Mouse (Mus musculus): ENCODE measurements at regions not wholly inside any gene's neighbourhood (a gene's known extent, or its start where the extent isn't known, plus 50 kb on each side); places are given as distances from the start of the nearest gene placed in this dataset.

DNA sequence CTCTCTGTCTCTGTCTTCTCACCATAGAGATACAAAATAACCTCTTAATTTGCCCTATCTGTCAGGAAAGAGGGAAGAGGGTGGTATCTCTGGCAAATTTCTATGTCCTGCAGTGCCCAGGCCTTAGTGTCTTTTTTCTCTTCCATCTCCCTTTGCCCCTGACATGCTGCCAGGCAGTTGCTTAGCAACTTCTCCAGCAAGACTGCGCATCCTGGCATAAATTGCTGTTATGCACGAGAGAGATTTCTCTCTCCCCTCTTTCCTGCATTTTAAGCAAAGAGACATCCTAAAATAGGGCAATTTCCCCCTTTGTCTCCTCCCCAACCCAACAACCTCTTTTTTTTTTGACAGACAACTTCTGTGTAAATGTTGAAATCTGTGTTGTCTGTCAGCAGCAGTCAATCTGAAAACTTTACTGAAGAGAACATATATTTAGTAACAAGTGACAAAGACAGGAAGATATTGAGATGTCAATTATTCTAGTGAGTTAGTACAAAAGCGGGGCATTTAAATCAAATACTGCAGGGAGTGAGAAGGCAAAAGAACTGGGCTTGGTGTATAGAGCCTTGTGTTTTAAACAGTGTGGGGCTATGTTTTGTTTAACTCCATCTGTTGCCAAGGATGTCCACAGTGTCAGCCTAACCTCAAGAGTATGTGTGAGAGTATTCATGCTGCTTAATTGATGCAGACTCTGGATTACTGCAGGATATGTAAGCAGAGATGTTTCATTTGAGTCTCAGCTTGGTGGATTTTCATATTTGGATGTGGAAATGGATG lies 2745.7 kb upstream of the Lrrc6 start:
- no peak for TF ChIP-seq CTCF (IDR thresholded peaks at IDR 0.05; ENCODE audit: low read depth)
- no peak for TF ChIP-seq EP300 (IDR thresholded peaks at IDR 0.05; ENCODE audit: low read depth)
